Mouse (Mus musculus) erythroblast, adult 5-6 weeks (primary cell): ENCODE measurements around the gene Gli3. TPM values are rescaled to one million over a fixed set of nuclear protein-coding genes. Genes with fewer than 3 reads are reported as not detected.

Experiments used
- ATAC-seq: replicated peaks from 2 replicates; pipeline ENCODE4 v1.8.0; 2016; ENCODE audit warnings: moderate number of reproducible peaks, mild to moderate bottlenecking, moderate TSS enrichment, inconsistent platforms; ENCODE audit not compliant: poor library complexity, low FRiP score, severe bottlenecking
- total RNA-seq, 2 experiments: library from RNA; stranded (forward) in 1 of 2; stranded (reverse) in 1 of 2; fragments of 150-400 nt in 1 of 2; fragments of 200-764, 138-1000 nt in 1 of 2; gene quantifications; 2 replicates each; pipeline versions ENCODE4 v1.2.3 to v1.2.4; 2015 to 2017; ENCODE audit warnings: low replicate concordance in 2 of 2

The Gli3 gene
- total RNA-seq, 2 experiments from 2014 or later: not detected

GRCm38 (mm10) chr13:15617423-15617822 is 154.4 kb downstream of the Gli3 start:
- ATAC-seq: no peak

DNA sequence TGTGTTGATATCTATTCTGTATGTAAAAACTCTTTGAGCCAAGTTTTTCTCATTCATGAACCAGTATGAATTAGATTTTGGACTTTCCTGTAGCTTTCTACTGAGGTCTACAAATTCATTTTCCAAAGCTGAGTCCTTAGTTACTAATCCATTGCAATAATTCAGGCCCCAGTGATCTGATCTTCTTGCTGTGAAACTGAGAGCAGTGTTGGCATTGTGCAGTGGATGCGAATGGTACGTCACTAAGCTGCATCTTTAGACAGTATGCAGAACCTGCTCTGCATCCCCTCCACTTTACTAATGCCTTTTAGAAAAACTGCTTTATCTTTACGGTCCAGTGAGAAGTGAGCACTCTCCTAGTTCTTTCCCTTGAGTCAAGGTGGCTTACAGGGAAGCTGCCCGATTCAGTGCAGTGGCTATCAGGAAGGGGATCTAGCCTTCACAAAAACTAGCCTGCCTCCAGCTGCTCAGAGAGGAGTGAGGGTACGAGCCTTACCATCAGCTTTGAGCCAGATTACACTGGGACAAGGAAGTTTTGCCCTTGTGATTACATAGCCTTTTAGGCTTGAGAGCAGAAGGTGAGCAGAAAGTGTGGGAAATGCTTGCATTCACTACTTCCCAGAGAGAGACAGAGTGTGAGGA is 155.1 kb downstream of the Gli3 start:
- ATAC-seq: no peak

GRCm38 (mm10) chr13:15621009-15621408 is 158.0 kb downstream of the Gli3 start:
- no peak for ATAC-seq

DNA sequence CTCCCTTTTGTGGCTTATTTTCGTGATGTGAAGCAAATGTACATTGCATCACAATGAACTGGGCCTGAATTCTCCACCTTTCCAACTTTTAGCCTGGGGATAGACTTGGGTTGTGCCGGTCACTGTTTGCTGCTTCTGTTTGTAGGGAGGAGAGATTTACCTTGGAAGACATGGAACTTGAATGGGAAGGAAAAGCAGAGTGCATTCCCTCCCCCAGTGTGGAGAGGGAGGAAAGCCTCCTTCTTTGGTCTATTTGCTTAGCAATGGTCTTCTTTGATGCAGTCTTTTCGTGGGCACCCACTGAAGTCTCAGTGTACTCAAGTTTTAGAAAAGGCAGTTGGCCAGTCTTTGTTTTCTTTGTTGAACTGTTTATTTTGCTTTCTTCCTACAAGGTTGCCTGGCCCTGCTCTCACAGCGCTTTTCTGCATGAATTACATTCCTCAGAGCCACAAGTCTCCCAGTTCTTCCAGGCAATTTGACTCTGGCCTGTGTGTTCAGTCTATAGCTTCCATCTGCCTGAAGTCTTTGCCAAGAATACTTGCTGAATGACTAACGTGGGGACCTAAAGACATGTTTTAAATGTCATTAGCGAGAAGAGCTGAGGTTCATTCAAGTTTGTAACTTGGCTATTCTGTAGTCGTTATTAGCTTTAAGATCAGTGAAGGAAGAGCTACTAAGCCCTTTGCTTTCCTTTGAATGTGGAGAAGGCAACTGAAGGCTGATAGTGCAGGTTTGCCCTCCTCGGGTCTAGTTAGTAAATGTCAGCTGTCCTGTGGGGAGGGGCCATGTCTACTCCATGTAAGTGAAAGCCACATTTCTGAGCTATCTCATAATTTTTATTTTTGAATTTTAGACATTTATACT is 161.7 kb downstream of the Gli3 start:
- ATAC-seq: no peak

DNA sequence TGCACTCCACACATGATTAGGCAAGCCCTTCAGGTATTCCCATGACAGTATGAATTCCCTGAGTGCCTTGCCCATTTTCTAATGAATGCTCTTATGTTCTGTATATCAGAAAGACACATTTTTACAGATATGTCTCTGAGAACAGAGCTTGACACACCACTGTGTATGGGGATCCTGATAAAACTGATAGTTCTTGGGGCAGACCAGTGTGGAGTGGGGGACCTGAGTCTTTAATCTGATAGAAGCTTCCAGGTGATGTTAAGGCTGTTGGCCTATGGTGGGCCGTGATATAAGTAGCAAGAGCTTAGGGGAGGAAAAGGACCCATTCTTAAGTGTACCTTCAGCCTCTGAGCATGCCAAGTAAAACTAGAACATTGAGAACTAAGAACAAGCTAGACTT is 178.5 kb downstream of the Gli3 start:
- ATAC-seq: no peak

- no peak for ATAC-seq
Measured at GRCm38 (mm10) chr13:15660502-15660901, 197.5 kb downstream of the Gli3 start.

DNA sequence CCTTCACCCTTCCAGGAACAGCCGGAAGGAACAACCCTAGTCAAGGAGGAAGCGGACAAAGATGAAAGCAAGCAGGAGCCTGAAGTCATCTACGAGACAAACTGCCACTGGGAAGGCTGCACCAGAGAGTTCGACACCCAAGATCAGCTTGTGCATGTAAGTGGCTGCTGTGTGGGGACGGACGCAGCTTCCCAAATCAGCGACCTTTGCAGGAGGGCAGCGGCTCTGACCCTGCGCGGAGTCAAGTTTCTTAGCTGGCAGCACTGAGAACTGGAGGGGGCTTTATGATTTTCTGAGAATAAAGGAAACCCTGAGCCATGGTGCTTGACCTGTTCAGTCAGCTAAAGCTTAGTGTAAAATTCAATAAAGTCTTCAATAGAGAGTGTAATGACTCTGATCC is 199.3 kb downstream of the Gli3 start:
- ATAC-seq: no peak

- no peak for ATAC-seq
Measured at GRCm38 (mm10) chr13:15664580-15665201, 201.7 kb downstream of the Gli3 start.

DNA sequence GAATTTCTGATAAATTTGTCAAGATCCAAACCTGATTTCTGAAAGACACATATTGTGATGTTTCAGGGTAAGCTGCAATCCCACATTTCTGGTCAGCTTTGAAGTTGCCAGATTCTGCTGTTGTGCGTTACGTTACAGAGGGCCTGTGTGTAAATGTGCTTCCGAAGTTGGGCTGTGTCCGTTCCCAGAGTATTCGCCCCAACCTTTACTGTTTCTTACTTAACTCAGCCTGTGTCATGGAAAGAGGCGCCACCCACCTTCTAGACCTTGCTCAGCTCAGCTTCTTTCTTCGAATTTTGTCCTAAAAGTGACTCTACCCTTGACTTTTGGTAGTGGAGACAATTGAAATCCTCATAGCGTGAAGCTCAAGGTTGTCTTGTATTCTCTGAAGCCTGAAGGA is 202.5 kb downstream of the Gli3 start:
- ATAC-seq: no peak

- no peak for ATAC-seq
Measured at GRCm38 (mm10) chr13:15670144-15670961, 207.3 kb downstream of the Gli3 start.

GRCm38 (mm10) chr13:15670962-15671313 is 207.9 kb downstream of the Gli3 start:
- ATAC-seq: no peak

- no peak for ATAC-seq
Measured at GRCm38 (mm10) chr13:15675480-15675879, 212.4 kb downstream of the Gli3 start.

- no peak for ATAC-seq
Measured at GRCm38 (mm10) chr13:15677106-15677760, 214.2 kb downstream of the Gli3 start.

GRCm38 (mm10) chr13:15681530-15681929 is 218.5 kb downstream of the Gli3 start:
- no peak for ATAC-seq

DNA sequence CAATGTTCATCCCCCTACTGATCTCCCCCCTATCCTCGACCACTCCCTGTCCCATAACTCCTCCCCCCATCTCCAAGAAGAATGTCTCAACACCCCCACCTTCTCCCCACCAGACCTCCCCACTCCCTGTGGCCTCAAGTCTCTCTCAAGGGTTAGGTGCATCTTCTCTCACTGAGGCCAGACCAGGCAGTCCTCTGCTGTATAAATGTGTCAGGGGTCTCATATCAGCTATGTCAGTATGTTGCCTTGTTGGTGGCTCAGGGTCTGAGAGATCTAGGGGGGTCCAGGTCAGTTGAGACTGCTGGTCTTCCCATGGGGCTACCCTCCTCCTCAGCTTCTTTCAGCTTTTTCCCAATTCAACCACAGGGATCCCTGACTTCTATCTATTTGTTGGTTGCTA is 220.0 kb downstream of the Gli3 start:
- no peak for ATAC-seq

- no peak for ATAC-seq
Measured at GRCm38 (mm10) chr13:15688074-15688825, 225.2 kb downstream of the Gli3 start.

GRCm38 (mm10) chr13:15688826-15689501 is 225.9 kb downstream of the Gli3 start:
- no peak for ATAC-seq

DNA sequence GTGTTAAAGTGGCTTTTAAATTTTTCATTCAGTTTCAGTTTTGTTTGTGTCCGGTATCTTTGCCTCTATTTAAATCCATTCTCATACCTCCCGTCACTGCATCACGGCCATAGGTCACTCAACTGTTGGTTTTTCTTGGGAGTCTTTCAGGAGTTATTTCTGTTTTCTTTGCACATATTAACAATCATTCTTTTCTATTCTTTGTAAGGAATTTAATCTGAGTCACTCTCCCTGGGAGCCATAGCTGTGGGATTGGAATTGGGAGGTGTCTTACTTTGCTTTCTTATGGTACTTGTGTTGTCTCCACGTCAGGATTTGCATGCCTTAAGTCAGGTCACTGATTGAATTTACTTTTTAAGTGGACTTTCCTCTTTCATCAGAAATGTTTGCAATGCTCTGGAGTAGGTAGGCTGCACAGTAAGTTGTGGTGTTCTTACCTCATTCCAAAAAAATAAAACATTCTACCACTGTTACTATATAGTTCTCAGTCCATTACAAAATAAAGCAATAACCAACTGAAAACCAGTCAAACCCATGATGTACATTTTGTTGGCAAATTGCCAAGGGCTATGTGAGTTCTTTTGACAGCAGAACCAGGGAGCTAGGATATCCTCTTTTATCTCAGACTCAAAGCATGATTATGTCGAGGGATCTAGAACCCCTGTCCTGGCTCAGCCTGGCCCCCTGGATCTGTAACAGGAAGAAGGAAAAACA is 228.9 kb downstream of the Gli3 start:
- no peak for ATAC-seq
